Mouse (Mus musculus) kidney, embryonic 15.5 days (tissue): ENCODE measurements around the gene H2-DMa. TPM values are rescaled to one million over a fixed set of nuclear protein-coding genes. Genes with fewer than 3 reads are reported as not detected.

Experiments
- ATAC-seq: fragments of 200-750 bp; cut with Nextera tagmentation; replicated peaks from 2 replicates; pipeline ENCODE4 v1.8.0; 2017; ENCODE audit warnings: moderate TSS enrichment; ENCODE audit not compliant: low FRiP score
- H3K27ac ChIP-seq: fragments of 300-500 bp; sonication (generic); 2 replicates; pipeline ENCODE4 v1.5.1; 2015; ENCODE audit warnings: mild to moderate bottlenecking, inconsistent platforms
- H3K27me3 ChIP-seq: fragments of 300-500 bp; sonication (generic); 2 replicates; pipeline ENCODE4 v1.6.1; 2015; ENCODE audit warnings: inconsistent platforms
- H3K36me3 ChIP-seq: fragments of 300-500 bp; sonication (generic); 2 replicates; pipeline ENCODE4 v1.6.1; 2015; ENCODE audit warnings: inconsistent platforms
- H3K4me1 ChIP-seq: fragments of 300-500 bp; sonication (generic); 2 replicates; pipeline ENCODE4 v1.6.1; 2015; ENCODE audit warnings: inconsistent platforms
- H3K4me2 ChIP-seq: fragments of 300-500 bp; sonication (generic); 2 replicates; pipeline ENCODE4 v1.6.1; 2015; ENCODE audit warnings: moderate library complexity, mild to moderate bottlenecking, inconsistent platforms
- H3K4me3 ChIP-seq: fragments of 300-500 bp; sonication (generic); replicated peaks from 2 replicates; pipeline ENCODE4 v1.5.1; 2015; ENCODE audit warnings: mild to moderate bottlenecking, inconsistent platforms
- H3K9ac ChIP-seq: fragments of 300-500 bp; sonication (generic); 2 replicates; pipeline ENCODE4 v1.6.1; 2015; ENCODE audit warnings: mild to moderate bottlenecking, inconsistent platforms
- H3K9me3 ChIP-seq: fragments of 300-500 bp; sonication (generic); replicated peaks from 2 replicates; pipeline ENCODE4 v1.6.1; 2016; ENCODE audit warnings: inconsistent platforms
- WGBS: fragments of 180-500 bp; shearing (Covaris S2); methylation state at CpG from one replicate; pipeline ENCODE4 v1.1.7; 2015; ENCODE audit warnings: mixed read lengths; 5-methylcytosine and 5-hydroxymethylcytosine counted together
- polyA plus RNA-seq: library from polyadenylated mRNA; unstranded; fragments of >200 nt; fragmentation: Nextera tagmentation; extraction: Ambion mirVana; gene quantifications from 2 replicates; pipeline ENCODE4 v1.2.1, GENCODE M21; 2015

Gene H2-DMa
- polyA plus RNA-seq = 14.8 and 15.9 TPM in 2 replicates

GRCm38 (mm10) chr17:34119249-34120179 is at the start of gene H2-DMa:
Gene H2-DMa, plus strand, starts transcription at chr17:34119541.
- H3K27me3 ChIP-seq = no peaks in the 10 kb centered on the region
- H3K36me3 ChIP-seq = peaks cover 39% of the 10 kb centered on the region
- under 1% methylated on average over 96 of the region's 96 CpGs for WGBS
- H3K27ac ChIP-seq = peak within 1 kb of the TSS; percentile 100
- ATAC-seq = peak; percentile 74
- H3K4me2 ChIP-seq = peak within 1 kb of the TSS; percentile 94
- H3K4me3 ChIP-seq = peak within 1 kb of the TSS; percentile 86
- H3K4me1 ChIP-seq = peaks cover 39% of the 10 kb centered on the region
- H3K9me3 ChIP-seq = no peaks in the 10 kb centered on the region
- peak within 1 kb of the TSS; percentile 94 for H3K9ac ChIP-seq

GRCm38 (mm10) chr17:34072091-34072490 is 47.2 kb upstream of the H2-DMa start:
- H3K27ac ChIP-seq = no peak overlapping the region
- no peak for ATAC-seq
- peaks cover 16% of the 10 kb centered on the region for H3K27me3 ChIP-seq
- WGBS = 68% methylated on average over 5 of the region's 5 CpGs
- H3K4me1 ChIP-seq = 0 out of 2 replicates have a peak, but pooled peaks cover 4% of the 10 kb centered on the region
- no peak overlapping the region for H3K9ac ChIP-seq
- H3K36me3 ChIP-seq = no peaks in the 10 kb centered on the region
- H3K9me3 ChIP-seq = no peaks in the 10 kb centered on the region
- no peak overlapping the region for H3K4me3 ChIP-seq
- no peak overlapping the region for H3K4me2 ChIP-seq

GRCm38 (mm10) chr17:34075271-34075670 is 44.1 kb upstream of the H2-DMa start:
- Histone ChIP-seq H3K27ac (no peak overlapping the region), H3K36me3 (no peaks in the 10 kb centered on the region), H3K4me3 (no peak overlapping the region), H3K4me2 (no peak overlapping the region), H3K9ac (no peak overlapping the region), H3K9me3 (no peaks in the 10 kb centered on the region), H3K4me1 (0 out of 2 replicates have a peak, but pooled peaks cover 4% of the 10 kb centered on the region), H3K27me3 (peaks cover 20% of the 10 kb centered on the region)
- no peak for ATAC-seq
- WGBS = 41% methylated on average over 7 of the region's 7 CpGs

- H3K27ac ChIP-seq = no peak overlapping the region
- peaks cover 20% of the 10 kb centered on the region for H3K27me3 ChIP-seq
- no peak for ATAC-seq
- H3K9ac ChIP-seq = no peak overlapping the region
- no peak overlapping the region for H3K4me2 ChIP-seq
- 0 out of 2 replicates have a peak, but pooled peaks cover 4% of the 10 kb centered on the region for H3K4me1 ChIP-seq
- no peak overlapping the region for H3K4me3 ChIP-seq
- no peaks in the 10 kb centered on the region for H3K9me3 ChIP-seq
- H3K36me3 ChIP-seq = no peaks in the 10 kb centered on the region
- 2% methylated on average over 9 of the region's 9 CpGs for WGBS
Measured at GRCm38 (mm10) chr17:34077549-34077948, 41.8 kb upstream of the H2-DMa start.

- Histone ChIP-seq H3K9me3 (no peaks in the 10 kb centered on the region), H3K27me3 (peaks cover 25% of the 10 kb centered on the region), H3K9ac (no peak overlapping the region), H3K27ac (no peak overlapping the region), H3K36me3 (no peaks in the 10 kb centered on the region), H3K4me3 (no peak overlapping the region), H3K4me1 (0 out of 2 replicates have a peak, but pooled peaks cover 4% of the 10 kb centered on the region), H3K4me2 (no peak overlapping the region)
- no peak for ATAC-seq
- WGBS = 56% methylated on average over 4 of the region's 4 CpGs
Measured at GRCm38 (mm10) chr17:34078148-34078547, 41.2 kb upstream of the H2-DMa start.

GRCm38 (mm10) chr17:34079002-34079401 is 40.3 kb upstream of the H2-DMa start:
- H3K4me3 ChIP-seq = no peak overlapping the region
- no peak overlapping the region for H3K9ac ChIP-seq
- WGBS = 91% methylated on average over 11 of the region's 11 CpGs
- ATAC-seq = no peak
- no peak overlapping the region for H3K27ac ChIP-seq
- no peaks in the 10 kb centered on the region for H3K36me3 ChIP-seq
- H3K4me2 ChIP-seq = no peak overlapping the region
- peaks cover 27% of the 10 kb centered on the region for H3K27me3 ChIP-seq
- 0 out of 2 replicates have a peak, but pooled peaks cover 4% of the 10 kb centered on the region for H3K4me1 ChIP-seq
- H3K9me3 ChIP-seq = no peaks in the 10 kb centered on the region

- 19% methylated on average over 5 of the region's 5 CpGs for WGBS
- Histone ChIP-seq H3K4me1 (0 out of 2 replicates have a peak, but pooled peaks cover 4% of the 10 kb centered on the region), H3K36me3 (no peaks in the 10 kb centered on the region), H3K27ac (no peak overlapping the region), H3K9me3 (no peaks in the 10 kb centered on the region), H3K27me3 (peaks cover 32% of the 10 kb centered on the region), H3K4me3 (no peak overlapping the region), H3K4me2 (no peak overlapping the region), H3K9ac (no peak overlapping the region)
- ATAC-seq = peak; percentile 71
Measured at GRCm38 (mm10) chr17:34079621-34080020, 39.7 kb upstream of the H2-DMa start.

GRCm38 (mm10) chr17:34083104-34083503 is 36.2 kb upstream of the H2-DMa start:
- 16% methylated on average over 8 of the region's 8 CpGs for WGBS
- H3K4me3 ChIP-seq = no peak overlapping the region

GRCm38 (mm10) chr17:34087386-34087785 is 32.0 kb upstream of the H2-DMa start:
- Histone ChIP-seq H3K27me3 (peaks cover 14% of the 10 kb centered on the region), H3K27ac (no peak overlapping the region), H3K4me3 (no peak overlapping the region), H3K36me3 (no peaks in the 10 kb centered on the region), H3K9ac (no peak overlapping the region), H3K9me3 (no peaks in the 10 kb centered on the region), H3K4me2 (no peak overlapping the region), H3K4me1 (no peaks in the 10 kb centered on the region)
- WGBS = 64% methylated on average over 2 of the region's 2 CpGs
- ATAC-seq = no peak

More at GRCm38 (mm10) chr17:34083104-34083503, 36.2 kb upstream of the H2-DMa start:
- Histone ChIP-seq H3K27ac (no peak overlapping the region), H3K9me3 (no peaks in the 10 kb centered on the region), H3K4me1 (no peaks in the 10 kb centered on the region), H3K27me3 (peaks cover 14% of the 10 kb centered on the region), H3K36me3 (no peaks in the 10 kb centered on the region), H3K4me2 (no peak overlapping the region), H3K9ac (no peak overlapping the region)
- ATAC-seq = no peak

GRCm38 (mm10) chr17:34088124-34088523 is 31.2 kb upstream of the H2-DMa start:
- Histone ChIP-seq H3K9me3 (no peaks in the 10 kb centered on the region), H3K4me3 (no peak overlapping the region), H3K27me3 (peaks cover 10% of the 10 kb centered on the region), H3K27ac (no peak overlapping the region), H3K9ac (no peak overlapping the region), H3K36me3 (no peaks in the 10 kb centered on the region), H3K4me1 (peaks cover 2% of the 10 kb centered on the region), H3K4me2 (no peak overlapping the region)
- ATAC-seq = no peak
- WGBS = 84% methylated on average over 11 of the region's 11 CpGs

- H3K4me1 ChIP-seq = peaks cover 9% of the 10 kb centered on the region
- 55% methylated on average over 7 of the region's 7 CpGs for WGBS
- H3K36me3 ChIP-seq = no peaks in the 10 kb centered on the region
- H3K27me3 ChIP-seq = no peaks in the 10 kb centered on the region
- H3K9me3 ChIP-seq = no peaks in the 10 kb centered on the region
- H3K4me3 ChIP-seq = no peak overlapping the region
- H3K4me2 ChIP-seq = no peak overlapping the region
- no peak overlapping the region for H3K27ac ChIP-seq
- no peak for ATAC-seq
- H3K9ac ChIP-seq = no peak overlapping the region
Measured at GRCm38 (mm10) chr17:34090923-34091322, 28.4 kb upstream of the H2-DMa start.

- H3K4me1 ChIP-seq = peaks cover 9% of the 10 kb centered on the region
- no peaks in the 10 kb centered on the region for H3K27me3 ChIP-seq
- no peak within 1 kb of the TSS for H3K4me3 ChIP-seq
- no peak within 1 kb of the TSS for H3K9ac ChIP-seq
- peak within 1 kb of the TSS; percentile 52; the same call in 1 of the 2 replicates for H3K27ac ChIP-seq
- ATAC-seq = no peak
- H3K9me3 ChIP-seq = no peaks in the 10 kb centered on the region
- H3K4me2 ChIP-seq = no peak within 1 kb of the TSS
- 42% methylated on average over 11 of the region's 11 CpGs for WGBS
- no peaks in the 10 kb centered on the region for H3K36me3 ChIP-seq
Measured at GRCm38 (mm10) chr17:34092197-34092875, 27.0 kb upstream of the H2-DMa start, which contains the start of gene H2-Oa. Gene H2-Oa, plus strand, starts transcription at chr17:34092340.
